Mouse (Mus musculus) embryonic facial prominence, embryonic 14.5 days (tissue): Measurements from ENCODE around the gene Defa22. TPM values are rescaled to one million over a fixed set of nuclear protein-coding genes. Genes with fewer than 3 reads are reported as not detected.
"Not testable (repeated sequence)": the region's sequence is repeated elsewhere in the genome, so short reads cannot be mapped to it uniquely, and the experiment has no call there.

ENCODE experiments used
- ATAC-seq: fragments of 200-750 bp; cut with Nextera tagmentation; 2 replicates; pipeline ENCODE4 v1.8.0; 2017; ENCODE audit warnings: low read depth, moderate number of reproducible peaks, moderate TSS enrichment
- DNase-seq: peaks from one replicate; pipeline ENCODE4 v3.0.0-alpha.2; 2015; ENCODE audit warnings: low spot score
- H3K27ac ChIP-seq: fragments of 300-500 bp; sonication (generic); replicated peaks from 2 replicates; pipeline ENCODE4 v1.5.1; 2014; ENCODE audit warnings: low read depth, mild to moderate bottlenecking, low read length, moderate library complexity
- H3K27me3 ChIP-seq: fragments of 300-500 bp; sonication (generic); replicated peaks from 2 replicates; pipeline ENCODE4 v1.6.1; 2014; ENCODE audit warnings: low read length; ENCODE audit not compliant: control insufficient read depth, insufficient read depth
- H3K36me3 ChIP-seq: fragments of 300-500 bp; sonication (generic); 2 replicates; pipeline ENCODE4 v1.6.1; 2014; ENCODE audit warnings: low read length, mixed read lengths; ENCODE audit not compliant: control insufficient read depth, insufficient read depth
- H3K4me1 ChIP-seq: fragments of 300-500 bp; sonication (generic); 2 replicates; pipeline ENCODE4 v1.6.1; 2014; ENCODE audit warnings: antibody characterized with exemption, low read length; ENCODE audit not compliant: control insufficient read depth, insufficient read depth
- H3K4me2 ChIP-seq: fragments of 300-500 bp; sonication (generic); 2 replicates; pipeline ENCODE4 v1.6.1; 2014; ENCODE audit warnings: low read depth, mild to moderate bottlenecking, low read length, moderate library complexity, mixed read lengths
- H3K4me3 ChIP-seq: fragments of 300-500 bp; sonication (generic); 2 replicates; pipeline ENCODE4 v1.5.1; 2014; ENCODE audit warnings: low read depth, mild to moderate bottlenecking, low read length
- H3K9ac ChIP-seq: fragments of 300-500 bp; sonication (generic); 2 replicates; pipeline ENCODE4 v1.6.1; 2014; ENCODE audit warnings: low read depth, mild to moderate bottlenecking, low read length, moderate library complexity, mixed read lengths
- H3K9me3 ChIP-seq: fragments of 300-500 bp; sonication (generic); 2 replicates; pipeline ENCODE4 v1.6.1; 2016; ENCODE audit warnings: low read length; ENCODE audit not compliant: control insufficient read depth
- WGBS: fragments of 180-500 bp; shearing (Covaris S2); extraction: QIAGEN DNeasy Blood & Tissue Kit; methylation state at CpG from one replicate; pipeline ENCODE4 v1.1.7; 2014; 5-methylcytosine and 5-hydroxymethylcytosine counted together
- polyA plus RNA-seq: library from polyadenylated mRNA; unstranded; fragments of >200 nt; fragmentation: Nextera tagmentation; extraction: Ambion mirVana; gene quantifications from 2 replicates; pipeline ENCODE4 v1.2.1, GENCODE M21; 2014

Defa22 gene
- not detected in 2 replicates for polyA plus RNA-seq

- H3K4me1 ChIP-seq, H3K4me3 ChIP-seq, H3K9ac ChIP-seq, ATAC-seq, H3K4me2 ChIP-seq, H3K27ac ChIP-seq, H3K27me3 ChIP-seq, H3K36me3 ChIP-seq, H3K9me3 ChIP-seq, DNase-seq: not testable (repeated sequence)
- no CpG with 5 or more reads among the region's 1 CpGs for WGBS
Observed at GRCm38 (mm10) chr8:21161977-21162376, at the start of gene Defa22. Gene Defa22, plus strand, starts transcription at chr8:21162277.

- not testable (repeated sequence) for ATAC-seq, H3K9me3 ChIP-seq, H3K4me3 ChIP-seq, H3K4me1 ChIP-seq, DNase-seq, H3K4me2 ChIP-seq, H3K9ac ChIP-seq, H3K27me3 ChIP-seq, H3K27ac ChIP-seq, H3K36me3 ChIP-seq
- WGBS = 64% methylated on average over 3 of the region's 3 CpGs
Observed at GRCm38 (mm10) chr8:21134342-21134741, 27.7 kb upstream of the Defa22 start, which contains the start of gene Defa30. Gene Defa30, plus strand, starts transcription at chr8:21134642.

DNA sequence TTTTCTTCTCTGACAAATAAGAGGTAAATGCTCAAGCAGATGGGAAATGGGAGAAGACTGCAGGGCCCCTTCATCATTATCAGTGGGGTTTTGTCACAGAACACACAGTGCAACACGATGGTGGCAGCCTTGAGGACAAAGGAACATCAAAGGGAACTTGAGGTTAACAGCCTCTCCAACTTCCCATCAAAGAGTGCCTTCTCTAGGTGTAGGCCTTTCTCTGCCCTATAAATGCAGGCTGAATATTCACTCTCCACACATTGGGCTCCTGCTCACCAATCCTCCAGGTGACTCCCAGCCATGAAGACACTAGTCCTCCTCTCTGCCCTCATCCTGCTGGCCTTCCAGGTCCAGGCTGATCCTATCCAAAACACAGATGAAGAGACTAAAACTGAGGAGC, 29.2 kb downstream of the Defa22 start, which contains the start of gene Defa31:
Gene Defa31 (plus strand): TSS at position 301 of the 400 bp plus-strand sequence.
- DNase-seq, H3K36me3 ChIP-seq, ATAC-seq, H3K27ac ChIP-seq, H3K4me2 ChIP-seq, H3K4me3 ChIP-seq, H3K4me1 ChIP-seq, H3K9me3 ChIP-seq, H3K27me3 ChIP-seq, H3K9ac ChIP-seq: not testable (repeated sequence)
- no CpG with 5 or more reads among the region's 1 CpGs for WGBS

GRCm38 (mm10) chr8:21201261-21201660, 39.2 kb downstream of the Defa22 start, which contains the start of gene Gm15293:
Gene Gm15293, plus strand, starts transcription at chr8:21201561.
- not testable (repeated sequence) for DNase-seq, H3K27me3 ChIP-seq, H3K36me3 ChIP-seq, H3K9me3 ChIP-seq, H3K4me2 ChIP-seq, H3K4me1 ChIP-seq, H3K9ac ChIP-seq, H3K27ac ChIP-seq, ATAC-seq, H3K4me3 ChIP-seq
- whole genome bisulfite sequencing = no CpG with 5 or more reads among the region's 1 CpGs

Other genes starting within 250 kb of the Defa22 start
- not detected in 2 replicates for gene Gm6040, start 240.2 kb upstream of the Defa22 start, polyA plus RNA-seq
- not detected in 2 replicates for gene AY761185, start 217.6 kb upstream of the Defa22 start, polyA plus RNA-seq
- gene Defa21, start 136.7 kb upstream of the Defa22 start, polyA plus RNA-seq = not detected in 2 replicates
- gene Defa23, start 107.2 kb upstream of the Defa22 start, polyA plus RNA-seq = not detected in 2 replicates
- not detected in 2 replicates for gene Defa35, start 97.2 kb upstream of the Defa22 start, polyA plus RNA-seq
- not detected in 2 replicates for gene Defa25, start 77.8 kb upstream of the Defa22 start, polyA plus RNA-seq
- gene Gm14851, start 66.2 kb upstream of the Defa22 start, polyA plus RNA-seq = not detected in 2 replicates
- gene Defa30, start 27.6 kb upstream of the Defa22 start, polyA plus RNA-seq = not detected in 2 replicates
- gene Defa31, start 29.3 kb downstream of the Defa22 start, polyA plus RNA-seq = not detected in 2 replicates
- not detected in 2 replicates for gene Gm15293, start 39.3 kb downstream of the Defa22 start, polyA plus RNA-seq
- not detected in 2 replicates for gene Gm15292, start 87.5 kb downstream of the Defa22 start, polyA plus RNA-seq
- gene Defa27, start 153.3 kb downstream of the Defa22 start, polyA plus RNA-seq = not detected in 2 replicates
- not detected in 2 replicates for gene Defa29, start 164.7 kb downstream of the Defa22 start, polyA plus RNA-seq
- gene Defa2, start 216.2 kb downstream of the Defa22 start, polyA plus RNA-seq = not detected in 2 replicates
- not detected in 2 replicates for gene Defa33, start 229.5 kb downstream of the Defa22 start, polyA plus RNA-seq